Mouse (Mus musculus): Measurements from ENCODE around the gene Cdk15.

DNA sequence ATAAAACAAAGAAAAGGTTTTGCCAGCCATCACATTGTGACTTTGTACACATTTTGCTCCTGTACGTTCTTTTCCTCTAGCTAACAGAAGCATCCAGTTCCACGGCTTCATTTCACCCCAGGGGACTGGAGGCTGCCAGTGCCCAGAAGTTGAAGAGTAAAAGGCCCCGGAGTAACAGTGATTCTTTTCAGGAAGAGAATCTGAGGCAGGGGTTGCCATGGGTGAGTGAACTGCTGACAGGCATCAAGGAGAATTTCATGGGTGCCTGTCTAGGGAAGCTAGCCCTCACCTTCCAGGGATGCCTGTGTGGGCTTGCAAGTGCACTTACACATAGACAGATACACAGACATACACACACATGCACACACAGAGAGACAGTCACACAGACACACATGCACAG, 1.0 kb downstream of the Cdk15 start:
- TF ChIP-seq POLR2A (IDR thresholded peaks at IDR 0.05; ENCODE audit: control insufficient read depth, extremely low read depth, insufficient read depth, low read length, poor library complexity) (no peak), CTCF (IDR thresholded peaks at IDR 0.05; ENCODE audit: borderline replicate concordance, control insufficient read depth, extremely low read depth, insufficient read depth, low read length, poor library complexity) (no peak)
